Mouse (Mus musculus) heart, embryonic 11.5 days (tissue): ENCODE results near the gene Olfr648. TPM values are rescaled to one million over a fixed set of nuclear protein-coding genes. Genes with fewer than 3 reads are reported as not detected.

ENCODE experiments used
- ATAC-seq: fragments of 200-750 bp; cut with Nextera tagmentation; replicated peaks from 2 replicates; pipeline ENCODE4 v1.8.0; 2017; ENCODE audit warnings: moderate library complexity; ENCODE audit not compliant: insufficient number of reproducible peaks, low FRiP score, low TSS enrichment
- H3K27ac ChIP-seq: fragments of 300-500 bp; sonication (generic); 2 replicates; pipeline ENCODE4 v1.5.1; 2014; ENCODE audit warnings: mild to moderate bottlenecking, low read depth, low read length
- H3K27me3 ChIP-seq: fragments of 300-500 bp; sonication (generic); 2 replicates; pipeline ENCODE4 v1.6.1; 2014; ENCODE audit warnings: mild to moderate bottlenecking, low read length, mixed read lengths; ENCODE audit not compliant: control insufficient read depth, insufficient read depth
- H3K36me3 ChIP-seq: fragments of 300-500 bp; sonication (generic); 2 replicates; pipeline ENCODE4 v1.6.1; 2014; ENCODE audit warnings: mild to moderate bottlenecking, low read length, moderate library complexity, mixed read lengths; ENCODE audit not compliant: control insufficient read depth, insufficient read depth
- H3K4me1 ChIP-seq: fragments of 300-500 bp; sonication (generic); 2 replicates; pipeline ENCODE4 v1.6.1; 2014; ENCODE audit warnings: low read length; ENCODE audit not compliant: control insufficient read depth, insufficient read depth
- H3K4me2 ChIP-seq: fragments of 300-500 bp; sonication (generic); 2 replicates; pipeline ENCODE4 v1.6.1; 2014; ENCODE audit warnings: mild to moderate bottlenecking, moderate library complexity
- H3K4me3 ChIP-seq: fragments of 300-500 bp; sonication (generic); 2 replicates; pipeline ENCODE4 v1.5.1; 2014; ENCODE audit warnings: low read depth, low read length
- H3K9ac ChIP-seq: fragments of 300-500 bp; sonication (generic); 2 replicates; pipeline ENCODE4 v1.6.1; 2014; ENCODE audit warnings: mild to moderate bottlenecking, low read depth, low read length, moderate library complexity
- H3K9me3 ChIP-seq: fragments of 300-500 bp; sonication (generic); replicated peaks from 2 replicates; pipeline ENCODE4 v1.6.1; 2016; ENCODE audit warnings: low read length; ENCODE audit not compliant: control insufficient read depth
- WGBS: fragments of 180-500 bp; shearing (Covaris S2); extraction: QIAGEN DNeasy Blood & Tissue Kit; methylation state at CpG from one replicate; pipeline ENCODE4 v1.1.7; 2014; ENCODE audit not compliant: insufficient replicate concordance; 5-methylcytosine and 5-hydroxymethylcytosine counted together
- polyA plus RNA-seq: library from polyadenylated mRNA; unstranded; fragments of >200 nt; fragmentation: Nextera tagmentation; extraction: Ambion mirVana; gene quantifications from 2 replicates; pipeline ENCODE4 v1.2.1, GENCODE M21; 2014

Olfr648 gene
- polyA plus RNA-seq, 1 experiment from 2014 or later: 0.30 TPM

GRCm38 (mm10) chr7:104129726-104130125, 53.5 kb downstream of the Olfr648 start, which contains the start of gene Ubqln5:
Gene Ubqln5, minus strand, starts transcription at chr7:104129826.
- no peaks in the 10 kb centered on the region for H3K36me3 ChIP-seq
- ATAC-seq: no peak
- H3K27ac ChIP-seq: no peak within 1 kb of the TSS
- no peaks in the 10 kb centered on the region for H3K4me1 ChIP-seq
- no peaks in the 10 kb centered on the region for H3K9me3 ChIP-seq
- no peak within 1 kb of the TSS for H3K9ac ChIP-seq
- H3K4me2 ChIP-seq: no peak within 1 kb of the TSS
- no peak within 1 kb of the TSS for H3K4me3 ChIP-seq
- 82% methylated on average over 5 of the region's 5 CpGs for WGBS
- H3K27me3 ChIP-seq: no peaks in the 10 kb centered on the region

Other genes with a start within 250 kb of the Olfr648 start
- 0.07 and 0.11 TPM in 2 replicates for gene Olfr632, start 249.0 kb downstream of the Olfr648 start, polyA plus RNA-seq
- not detected in 2 replicates for gene Olfr633, start 239.0 kb downstream of the Olfr648 start, polyA plus RNA-seq
- not detected in 2 replicates for gene Olfr635, start 212.2 kb downstream of the Olfr648 start, polyA plus RNA-seq
- not detected in 2 replicates for gene Olfr638, start 184.6 kb downstream of the Olfr648 start, polyA plus RNA-seq
- 0.03 TPM in 1 of 2 replicates, not detected in the other for gene Olfr639, start 166.1 kb downstream of the Olfr648 start, polyA plus RNA-seq
- not detected in 2 replicates for gene Olfr640, start 157.8 kb downstream of the Olfr648 start, polyA plus RNA-seq
- gene Olfr641, start 147.9 kb downstream of the Olfr648 start, polyA plus RNA-seq: not detected in 2 replicates
- not detected in 2 replicates for gene Olfr642, start 130.7 kb downstream of the Olfr648 start, polyA plus RNA-seq
- gene 4930516K23Rik, start 121.9 kb downstream of the Olfr648 start, polyA plus RNA-seq: not detected in 2 replicates
- gene Olfr644, start 111.5 kb downstream of the Olfr648 start, polyA plus RNA-seq: not detected in 2 replicates
- gene Olfr645, start 97.9 kb downstream of the Olfr648 start, polyA plus RNA-seq: not detected in 2 replicates
- not detected in 2 replicates for gene Olfr646, start 78.5 kb downstream of the Olfr648 start, polyA plus RNA-seq
- gene Ubqln5, start 53.6 kb downstream of the Olfr648 start, polyA plus RNA-seq: not detected in 2 replicates
- not detected in 2 replicates for gene Olfr643, start 46.0 kb downstream of the Olfr648 start, polyA plus RNA-seq
- gene Ubqln3, start 40.1 kb downstream of the Olfr648 start, polyA plus RNA-seq: not detected in 2 replicates
- gene Ubqlnl, start 32.8 kb downstream of the Olfr648 start, polyA plus RNA-seq: not detected in 2 replicates
- gene Olfm5, start 18.6 kb downstream of the Olfr648 start, polyA plus RNA-seq: not detected in 2 replicates
- gene Olfr649, start 12.6 kb upstream of the Olfr648 start, polyA plus RNA-seq: not detected in 2 replicates
- gene Trim6, start 35.4 kb upstream of the Olfr648 start, polyA plus RNA-seq: 9.8 and 9.9 TPM in 2 replicates
- gene Trim34a, start 61.1 kb upstream of the Olfr648 start, polyA plus RNA-seq: 2.2 and 2.9 TPM in 2 replicates
- 0.42 and 0.57 TPM in 2 replicates for gene Trim5, start 104.7 kb upstream of the Olfr648 start, polyA plus RNA-seq
- 9.3 and 10.6 TPM in 2 replicates for gene Trim12a, start 132.1 kb upstream of the Olfr648 start, polyA plus RNA-seq
- 0.20 TPM in 1 of 2 replicates, not detected in the other for gene Trim34b, start 146.1 kb upstream of the Olfr648 start, polyA plus RNA-seq
- gene Trim12c, start 170.0 kb upstream of the Olfr648 start, polyA plus RNA-seq: 1.6 and 2.8 TPM in 2 replicates
- gene Trim30b, start 186.5 kb upstream of the Olfr648 start, polyA plus RNA-seq: 0.16 TPM in 1 of 2 replicates, not detected in the other
- not detected in 2 replicates for gene Trim30c, start 217.4 kb upstream of the Olfr648 start, polyA plus RNA-seq